Mouse (Mus musculus) ES-E14 (cell line): Measurements from ENCODE around the gene Hes6. TPM values are rescaled to one million over a fixed set of nuclear protein-coding genes. Genes with fewer than 3 reads are reported as not detected.

Source experiments
- DNase-seq: peaks from one replicate; pipeline ENCODE4 v3.0.0-alpha.2; 2013; ENCODE audit warnings: low read depth, low spot score
- H3K27ac ChIP-seq: 2 replicates; pipeline ENCODE4 v1.5.1; 2012; ENCODE audit warnings: low read depth, mild to moderate bottlenecking, low read length, moderate library complexity, mixed read lengths; ENCODE audit not compliant: poor library complexity, insufficient read depth, severe bottlenecking
- H3K36me3 ChIP-seq: 2 replicates; pipeline ENCODE4 v1.6.1; 2012; ENCODE audit warnings: mild to moderate bottlenecking, low read length, moderate library complexity, mixed read lengths; ENCODE audit not compliant: control insufficient read depth, poor library complexity, insufficient read depth, severe bottlenecking
- H3K4me1 ChIP-seq, 2 experiments: fragments of 150-350 bp in 1 of 2; sonication (generic) in 1 of 2; 2 replicates each; pipeline ENCODE4 v1.6.1; 2012; ENCODE audit warnings: low read length in 2 of 2, mild to moderate bottlenecking in 1 of 2, mixed read lengths in 1 of 2; ENCODE audit not compliant: control insufficient read depth in 2 of 2, insufficient read depth in 2 of 2, poor library complexity in 1 of 2
- H3K4me3 ChIP-seq, 2 experiments: fragments of 150-350 bp in 1 of 2; sonication (generic) in 1 of 2; 2 replicates each; pipeline ENCODE4 v1.5.1; 2012; ENCODE audit warnings: low read length in 2 of 2, low read depth in 1 of 2, mild to moderate bottlenecking in 1 of 2, mixed read lengths in 1 of 2; ENCODE audit not compliant: insufficient read depth in 1 of 2, poor library complexity in 1 of 2, severe bottlenecking in 1 of 2
- H3K9ac ChIP-seq: 2 replicates; pipeline ENCODE4 v1.6.1; 2012; ENCODE audit warnings: low read depth, mild to moderate bottlenecking, low read length, mixed read lengths; ENCODE audit not compliant: poor library complexity, insufficient read depth, severe bottlenecking
- H3K9me3 ChIP-seq: fragments of 150-350 bp; sonication (generic); 2 replicates; pipeline ENCODE4 v1.6.1; 2012; ENCODE audit warnings: low read depth, mild to moderate bottlenecking, low read length; ENCODE audit not compliant: control insufficient read depth, insufficient read depth
- CHD2 ChIP-seq: IDR thresholded peaks from 2 replicates; pipeline ENCODE4 v1.6.1; 2014; ENCODE audit warnings: mild to moderate bottlenecking, low read depth, low read length, inconsistent platforms
- HCFC1 ChIP-seq: IDR thresholded peaks from 2 replicates; pipeline ENCODE4 v1.6.1; 2012; ENCODE audit warnings: low read length, inconsistent platforms, borderline replicate concordance; ENCODE audit not compliant: insufficient read depth
- MAFK ChIP-seq: IDR thresholded peaks from 2 replicates; pipeline ENCODE4 v1.6.1; 2014; ENCODE audit warnings: mild to moderate bottlenecking, low read depth, low read length, inconsistent platforms; ENCODE audit not compliant: insufficient read depth
- ZC3H11A ChIP-seq: IDR thresholded peaks from 2 replicates; pipeline ENCODE4 v1.6.1; 2012; ENCODE audit warnings: low read depth, mild to moderate bottlenecking, inconsistent platforms, low read length, borderline replicate concordance
- ZNF384 ChIP-seq: IDR thresholded peaks from 2 replicates; pipeline ENCODE4 v1.6.1; 2012; ENCODE audit warnings: low read depth, low read length, inconsistent platforms
- in situ Hi-C, 2 experiments: fragments of 600-800 bp; cut with MboI; formaldehyde crosslinking; loops; one replicate each; pipeline ENCODE4 v1.15.1; 2025; ENCODE audit warnings: low sequenced_read_pairs in 2 of 2, inconsistent platforms in 1 of 2; ENCODE audit not compliant: unreplicated experiment in 2 of 2
- total RNA-seq: library from RNA; depleted of rRNA; stranded (reverse); fragments of 300-350 nt; gene quantifications from 2 replicates; pipeline ENCODE4 v1.2.3, GENCODE M21; 2012

The Hes6 gene
- total RNA-seq, 1 experiment: 13.3 TPM

GRCm38 (mm10) chr1:91404976-91405375 is 8.9 kb downstream of the Hes6 start:
- Histone ChIP-seq H3K9ac (no peak overlapping the region), H3K36me3 (no peaks in the 10 kb centered on the region), H3K4me3 (no peak overlapping the region), H3K9me3 (no peaks in the 10 kb centered on the region), H3K4me1 (peaks cover 0 to 2% of the 10 kb centered on the region in 2 experiments; a peak in 1 of 4 replicates), H3K27ac (no peak overlapping the region)
- no peak for DNase-seq
- TF ChIP-seq MAFK: no peak
- no peak for TF ChIP-seq HCFC1
- TF ChIP-seq CHD2: no peak
- TF ChIP-seq ZNF384: no peak
- no peak for TF ChIP-seq ZC3H11A
- in situ Hi-C loops: no loop called here

GRCm38 (mm10) chr1:91398260-91399062 is 15.4 kb downstream of the Hes6 start, which contains the start of gene Ilkap:
Gene Ilkap, minus strand, starts transcription at chr1:91398815.
- peak; percentile 69 for DNase-seq
- peaks cover 4% of the 10 kb centered on the region for H3K36me3 ChIP-seq
- H3K9ac ChIP-seq: peak within 1 kb of the TSS; percentile 88
- peak within 1 kb of the TSS; percentile 84 to 86 for H3K4me3 ChIP-seq
- no peaks in the 10 kb centered on the region; a peak in 1 of 4 replicates for H3K4me1 ChIP-seq
- H3K9me3 ChIP-seq: no peaks in the 10 kb centered on the region
- in situ Hi-C loops: no loop called here
- no peak within 1 kb of the TSS; the same call in 1 of the 2 replicates for H3K27ac ChIP-seq
- TF ChIP-seq ZNF384: no peak
- TF ChIP-seq HCFC1: 0 out of 2 replicates have a peak, but pooled peaks have one; percentile 31

GRCm38 (mm10) chr1:91397927-91398259 is 15.9 kb downstream of the Hes6 start:
- Histone ChIP-seq H3K4me3 (peak overlapping the region; percentile 84 to 86), H3K9me3 (no peaks in the 10 kb centered on the region), H3K36me3 (peaks cover 4% of the 10 kb centered on the region), H3K9ac (peak overlapping the region; percentile 88), H3K4me1 (no peaks in the 10 kb centered on the region; a peak in 1 of 4 replicates), H3K27ac (no peak overlapping the region)
- DNase-seq: no peak
- in situ Hi-C loops: no loop called here
- no peak for TF ChIP-seq ZC3H11A
- TF ChIP-seq ZNF384: no peak
- no peak; the same call in 1 of the 2 replicates for TF ChIP-seq HCFC1
- no peak for TF ChIP-seq CHD2
- no peak for TF ChIP-seq MAFK

- no peaks in the 10 kb centered on the region for H3K9me3 ChIP-seq
- in situ Hi-C loops: no loop called here
- H3K27ac ChIP-seq: no peak overlapping the region
- no peak overlapping the region for H3K9ac ChIP-seq
- no peak overlapping the region for H3K4me3 ChIP-seq
- peaks cover 25% of the 10 kb centered on the region for H3K36me3 ChIP-seq
- no peak for TF ChIP-seq MAFK
- no peak for DNase-seq
- H3K4me1 ChIP-seq: no peaks in the 10 kb centered on the region
These were observed 23.5 kb downstream of the Hes6 start for GRCm38 (mm10) chr1:91390369-91390768.

GRCm38 (mm10) chr1:91381091-91381471 is 32.8 kb downstream of the Hes6 start:
- no peak overlapping the region for H3K4me3 ChIP-seq
- no peak for DNase-seq
- peaks cover 0 to 2% of the 10 kb centered on the region in 2 experiments; a peak in 1 of 4 replicates for H3K4me1 ChIP-seq
- H3K27ac ChIP-seq: no peak overlapping the region
- no peaks in the 10 kb centered on the region for H3K9me3 ChIP-seq
- H3K36me3 ChIP-seq: peaks cover 65% of the 10 kb centered on the region
- H3K9ac ChIP-seq: no peak overlapping the region
- TF ChIP-seq ZC3H11A: no peak
- no peak for TF ChIP-seq CHD2
- TF ChIP-seq HCFC1: no peak
- TF ChIP-seq ZNF384: no peak
- no peak for TF ChIP-seq MAFK
- in situ Hi-C loops: no loop called here
